Mouse (Mus musculus) layer of hippocampus, postnatal 25 days (tissue): Measurements from ENCODE around the gene Zdhhc18. TPM values are rescaled to one million over a fixed set of nuclear protein-coding genes. Genes with fewer than 3 reads are reported as not detected.

Experiments
- DNase-seq, 2 experiments: peaks; one replicate each; pipeline ENCODE4 v3.0.0; 2022; ENCODE audit warnings: mixed read lengths in 2 of 2, low spot score in 1 of 2; ENCODE audit errors: extremely low spot score in 1 of 2
- total RNA-seq, 2 experiments: library from RNA; stranded (reverse); gene quantifications; 2 replicates each; pipeline ENCODE4 v1.2.3; 2021

The Zdhhc18 gene
- total RNA-seq, result 10 to 100 TPM; 33.6 to 39.8 TPM

GRCm38 (mm10) chr4:133649989-133650699, at the start of gene Zdhhc18:
TSS of gene Zdhhc18 (minus strand) at chr4:133650154.
- DNase-seq, result peak; percentile 57 to 79

GRCm38 (mm10) chr4:133695363-133695762, 45.4 kb upstream of the Zdhhc18 start:
- DNase-seq, result no peak

- no peak for DNase-seq
Measured at GRCm38 (mm10) chr4:133690252-133690651, 40.3 kb upstream of the Zdhhc18 start.

- no peak for DNase-seq
Measured at GRCm38 (mm10) chr4:133688417-133689067, 38.6 kb upstream of the Zdhhc18 start.

- DNase-seq, result no peak
Measured at GRCm38 (mm10) chr4:133687126-133687525, 37.2 kb upstream of the Zdhhc18 start.

GRCm38 (mm10) chr4:133686512-133686911, 36.6 kb upstream of the Zdhhc18 start:
- no peak for DNase-seq

- no peak for DNase-seq
Measured at GRCm38 (mm10) chr4:133680206-133680786, 30.3 kb upstream of the Zdhhc18 start.

GRCm38 (mm10) chr4:133679629-133680028, 29.7 kb upstream of the Zdhhc18 start:
- no peak for DNase-seq

- DNase-seq, result no peak
Measured at GRCm38 (mm10) chr4:133677266-133677665, 27.3 kb upstream of the Zdhhc18 start.

- no peak for DNase-seq
Measured at GRCm38 (mm10) chr4:133676189-133676588, 26.2 kb upstream of the Zdhhc18 start.

- peak in 1 of 2 experiments; percentile 43 for DNase-seq
Measured at GRCm38 (mm10) chr4:133675594-133676016, 25.7 kb upstream of the Zdhhc18 start.

GRCm38 (mm10) chr4:133674331-133674695, 24.4 kb upstream of the Zdhhc18 start:
- no peak for DNase-seq

- peak in 1 of 2 experiments; percentile 29 for DNase-seq
Measured at GRCm38 (mm10) chr4:133673666-133674330, 23.8 kb upstream of the Zdhhc18 start.

GRCm38 (mm10) chr4:133672845-133673647, 23.1 kb upstream of the Zdhhc18 start:
- DNase-seq, result no peak

- peak; percentile 93 to 97 for DNase-seq
Measured at GRCm38 (mm10) chr4:133671881-133672844, 22.2 kb upstream of the Zdhhc18 start, which contains the start of gene Pigv. TSS of gene Pigv (minus strand) at chr4:133672647.

- DNase-seq, result peak; percentile 69 to 89
Measured at GRCm38 (mm10) chr4:133671184-133671880, 21.4 kb upstream of the Zdhhc18 start.

GRCm38 (mm10) chr4:133669652-133670210, 19.8 kb upstream of the Zdhhc18 start:
- no peak for DNase-seq

GRCm38 (mm10) chr4:133668537-133668936, 18.6 kb upstream of the Zdhhc18 start:
- DNase-seq, result no peak
